Mouse (Mus musculus): ENCODE results near the gene Disp1. TPM values are rescaled to one million over a fixed set of nuclear protein-coding genes. Genes with fewer than 3 reads are reported as not detected.

The Disp1 gene
- polyA plus RNA-seq, 1 experiment from 2014 or later, result 8.2 TPM

DNA sequence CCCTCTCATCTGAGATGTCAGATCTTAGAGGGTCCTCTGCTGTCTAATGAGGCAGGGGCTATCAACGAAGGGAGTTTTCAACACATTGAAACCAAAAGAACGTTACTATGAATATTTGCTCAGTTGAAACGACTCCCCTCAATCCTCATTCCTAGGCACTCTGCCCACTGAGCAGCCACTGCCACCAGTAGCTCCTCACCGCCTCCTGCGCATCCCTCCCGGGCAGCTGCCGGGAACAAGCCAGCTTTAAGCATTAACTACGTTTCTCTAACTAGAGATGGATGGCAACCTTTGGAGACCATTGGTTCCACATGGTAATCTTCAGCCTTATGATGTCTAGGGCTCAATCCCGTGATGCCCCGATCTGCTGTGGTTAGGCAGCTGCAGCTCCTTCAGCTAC, 123.7 kb downstream of the Disp1 start:
- Histone ChIP-seq H3K9ac (no peak overlapping the region), H3K27ac (no peak overlapping the region), H3K4me3 (no peak overlapping the region), H3K4me2 (no peak overlapping the region), H3K27me3 (no peaks in the 10 kb centered on the region), H3K9me3 (replicated peaks) (no peaks in the 10 kb centered on the region), H3K36me3 (ENCODE audit: poor library complexity, severe bottlenecking) (peaks cover 9% of the 10 kb centered on the region; the same call in 1 of the 2 replicates), H3K4me1 (peaks cover 13% of the 10 kb centered on the region)
- ATAC-seq, result no peak
- WGBS, result 93% methylated on average over 10 of the region's 10 CpGs

DNA sequence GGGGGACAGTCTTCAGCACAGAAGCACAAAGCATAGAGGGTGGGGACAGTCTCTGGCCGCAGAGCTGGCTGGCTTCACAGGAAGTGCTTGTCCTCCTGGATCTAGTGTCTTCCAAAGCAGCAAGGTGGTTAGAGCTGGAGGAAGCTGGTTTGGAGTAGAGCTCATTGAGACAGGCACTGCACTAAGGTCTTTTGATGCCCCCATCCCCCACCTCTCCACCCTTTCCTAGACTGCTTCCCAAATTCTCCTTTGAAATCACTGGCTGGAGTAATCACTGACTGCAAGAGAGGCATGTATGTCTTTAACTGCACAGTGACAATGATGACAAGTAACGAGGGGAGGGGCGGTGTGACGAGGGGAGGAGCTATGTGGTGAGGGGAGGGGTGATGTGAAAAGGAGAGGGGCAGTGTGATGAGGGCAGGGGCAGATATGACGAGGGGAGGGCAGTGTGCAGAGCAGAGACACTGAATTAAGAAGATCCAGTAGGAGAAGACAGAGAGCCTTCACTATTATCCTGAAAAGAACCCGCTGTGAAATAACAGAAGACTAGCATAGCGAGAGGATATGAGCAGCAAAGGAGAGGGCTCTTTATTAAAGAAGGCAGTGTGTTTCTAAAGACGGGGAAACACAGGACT, 125.8 kb downstream of the Disp1 start:
- H3K36me3 ChIP-seq (ENCODE audit: poor library complexity, severe bottlenecking), result peaks cover 9% of the 10 kb centered on the region; the same call in 1 of the 2 replicates
- peak; percentile 59 for ATAC-seq
- H3K27me3 ChIP-seq, result no peaks in the 10 kb centered on the region
- no peak overlapping the region for H3K27ac ChIP-seq
- no peak overlapping the region for H3K4me2 ChIP-seq
- no peaks in the 10 kb centered on the region for H3K9me3 ChIP-seq (replicated peaks)
- peaks cover 13% of the 10 kb centered on the region for H3K4me1 ChIP-seq
- H3K4me3 ChIP-seq, result no peak overlapping the region
- H3K9ac ChIP-seq, result no peak overlapping the region
- WGBS, result 39% methylated on average over 8 of the region's 8 CpGs

DNA sequence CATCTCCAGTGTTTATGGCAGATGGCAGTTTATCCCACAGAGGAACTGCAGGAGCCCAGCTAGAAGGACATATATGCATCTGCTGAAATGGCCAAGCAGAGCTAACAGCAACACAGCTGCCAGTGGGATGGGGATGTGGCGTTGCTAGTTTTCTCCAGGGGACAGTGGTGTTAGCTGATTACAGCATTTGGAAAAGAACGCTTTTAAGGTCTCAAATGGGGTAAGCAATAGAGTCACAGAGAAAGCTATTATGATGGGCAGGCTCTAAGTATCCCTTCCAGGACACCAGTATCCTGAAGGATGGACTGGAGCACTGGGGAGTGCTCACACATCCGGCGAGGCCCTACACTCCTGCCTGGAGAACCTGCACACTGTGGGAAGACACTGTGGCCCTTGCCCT, 129.0 kb downstream of the Disp1 start:
- Histone ChIP-seq H3K36me3 (ENCODE audit: poor library complexity, severe bottlenecking) (peaks cover 35% of the 10 kb centered on the region), H3K4me2 (no peak overlapping the region), H3K27me3 (no peaks in the 10 kb centered on the region), H3K27ac (no peak overlapping the region), H3K9me3 (replicated peaks) (peaks cover 8% of the 10 kb centered on the region; the same call in 1 of the 2 replicates), H3K4me3 (no peak overlapping the region), H3K4me1 (peaks cover 13% of the 10 kb centered on the region), H3K9ac (no peak overlapping the region)
- WGBS, result 90% methylated on average over 4 of the region's 4 CpGs
- ATAC-seq, result no peak

GRCm38 (mm10) chr1:183091203-183091602, 130.1 kb downstream of the Disp1 start:
- WGBS, result 94% methylated on average over 7 of the region's 7 CpGs
- Histone ChIP-seq H3K4me2 (no peak overlapping the region), H3K27me3 (no peaks in the 10 kb centered on the region), H3K9me3 (replicated peaks) (peaks cover 8% of the 10 kb centered on the region; the same call in 1 of the 2 replicates), H3K9ac (no peak overlapping the region), H3K36me3 (ENCODE audit: poor library complexity, severe bottlenecking) (peaks cover 46% of the 10 kb centered on the region), H3K27ac (no peak overlapping the region), H3K4me1 (peaks cover 13% of the 10 kb centered on the region), H3K4me3 (no peak overlapping the region)
- no peak for ATAC-seq

DNA sequence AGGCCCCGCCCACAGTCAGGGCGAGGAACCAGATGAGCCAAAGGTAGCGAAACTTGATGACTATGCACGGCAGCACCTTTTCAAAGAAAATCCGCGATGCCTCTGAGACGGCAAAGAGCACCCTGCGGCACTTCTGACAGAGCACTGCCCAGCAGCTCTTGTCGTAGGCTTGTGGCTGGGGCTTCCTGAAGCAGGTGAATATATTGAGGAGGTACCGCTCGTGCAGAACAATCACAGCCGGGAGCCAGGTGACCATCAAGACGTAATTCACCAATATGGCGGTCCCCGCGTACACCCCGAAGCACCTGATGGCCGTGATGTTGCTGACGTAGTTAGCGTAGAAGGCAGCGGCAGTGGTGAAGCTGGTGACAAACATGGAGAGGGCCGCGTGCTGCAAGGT, 132.7 kb downstream of the Disp1 start:
- no peak overlapping the region for H3K4me3 ChIP-seq

DNA sequence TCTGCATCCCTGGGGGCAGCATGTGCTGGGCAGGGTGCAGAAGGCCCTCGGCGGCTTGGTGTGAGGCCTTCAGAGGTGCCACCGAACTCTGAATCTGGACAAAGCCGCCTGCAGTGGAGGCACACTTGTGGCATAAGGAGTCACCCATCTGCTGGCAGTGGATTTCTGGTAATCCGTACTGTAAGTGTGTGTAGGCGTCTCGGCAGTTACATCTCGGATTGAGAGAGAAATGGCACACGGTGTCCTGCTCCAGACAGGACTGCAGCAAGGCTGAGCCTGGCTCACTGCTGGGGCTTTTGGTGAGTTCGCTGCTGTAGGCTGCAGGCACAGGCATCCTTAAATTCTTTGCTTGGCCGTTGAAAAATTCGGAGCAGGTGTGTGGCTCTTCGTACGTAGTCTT, 134.5 kb downstream of the Disp1 start:
- no peak overlapping the region for H3K4me3 ChIP-seq
- H3K4me1 ChIP-seq, result peaks cover 14% of the 10 kb centered on the region; the same call in 1 of the 2 replicates
- H3K27ac ChIP-seq, result no peak overlapping the region
- H3K36me3 ChIP-seq (ENCODE audit: poor library complexity, severe bottlenecking), result peaks cover 53% of the 10 kb centered on the region
- no peaks in the 10 kb centered on the region for H3K27me3 ChIP-seq
- no peak overlapping the region for H3K9ac ChIP-seq
- H3K4me2 ChIP-seq, result no peak overlapping the region
- no peak for ATAC-seq
- peaks cover 8% of the 10 kb centered on the region; the same call in 1 of the 2 replicates for H3K9me3 ChIP-seq (replicated peaks)
- 96% methylated on average over 14 of the region's 14 CpGs for WGBS

More for the DNA sequence above, 132.7 kb downstream of the Disp1 start:
- no peak for ATAC-seq
- H3K9me3 ChIP-seq (replicated peaks), result peaks cover 8% of the 10 kb centered on the region; the same call in 1 of the 2 replicates
- H3K27me3 ChIP-seq, result no peaks in the 10 kb centered on the region
- no peak overlapping the region for H3K9ac ChIP-seq
- H3K4me1 ChIP-seq, result peaks cover 6% of the 10 kb centered on the region; the same call in 1 of the 2 replicates
- WGBS, result 96% methylated on average over 23 of the region's 23 CpGs
- no peak overlapping the region for H3K4me2 ChIP-seq
- peaks cover 53% of the 10 kb centered on the region for H3K36me3 ChIP-seq (ENCODE audit: poor library complexity, severe bottlenecking)
- H3K27ac ChIP-seq, result no peak overlapping the region

GRCm38 (mm10) chr1:183084085-183085050, 137.0 kb downstream of the Disp1 start:
- Histone ChIP-seq H3K27ac (no peak overlapping the region), H3K4me1 (peaks cover 17% of the 10 kb centered on the region; the same call in 1 of the 2 replicates), H3K27me3 (no peaks in the 10 kb centered on the region; the same call in 1 of the 2 replicates), H3K36me3 (ENCODE audit: poor library complexity, severe bottlenecking) (peaks cover 48% of the 10 kb centered on the region), H3K4me2 (no peak overlapping the region), H3K9ac (no peak overlapping the region), H3K4me3 (no peak overlapping the region), H3K9me3 (replicated peaks) (peaks cover 8% of the 10 kb centered on the region; the same call in 1 of the 2 replicates)
- 83% methylated on average over 8 of the region's 8 CpGs for WGBS
- 0 out of 2 replicates have a peak, but pooled peaks have one; percentile 24 for ATAC-seq

- no peak overlapping the region for H3K9ac ChIP-seq
- H3K36me3 ChIP-seq (ENCODE audit: poor library complexity, severe bottlenecking), result peaks cover 29% of the 10 kb centered on the region
- no peak overlapping the region for H3K4me2 ChIP-seq
- no peak overlapping the region for H3K27ac ChIP-seq
- H3K27me3 ChIP-seq, result no peaks in the 10 kb centered on the region; the same call in 1 of the 2 replicates
- WGBS, result 50% methylated on average over 4 of the region's 4 CpGs
- no peak for ATAC-seq
- no peaks in the 10 kb centered on the region for H3K9me3 ChIP-seq (replicated peaks)
- no peak overlapping the region for H3K4me3 ChIP-seq
- peaks cover 17% of the 10 kb centered on the region; the same call in 1 of the 2 replicates for H3K4me1 ChIP-seq
Measured at GRCm38 (mm10) chr1:183082436-183082835, 138.9 kb downstream of the Disp1 start.

DNA sequence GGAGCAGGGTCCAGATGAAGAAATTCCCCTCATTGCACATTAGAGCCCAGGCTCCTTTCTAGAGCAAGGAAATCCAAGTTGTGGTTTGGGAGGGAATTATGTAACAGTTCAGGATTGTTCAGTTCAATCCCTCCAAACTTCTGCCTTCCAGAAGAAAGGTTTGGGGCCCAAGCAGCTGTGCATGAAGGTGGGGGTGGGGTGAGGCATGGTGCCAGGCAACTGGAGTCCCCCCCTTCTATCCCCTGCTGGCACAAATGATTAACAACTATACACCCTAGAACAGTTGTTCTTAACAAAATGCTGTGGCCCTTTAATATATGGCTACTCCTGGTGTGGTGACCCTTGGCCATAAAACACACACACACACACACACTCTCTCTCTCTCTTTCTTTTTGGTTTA, 140.2 kb downstream of the Disp1 start:
- H3K27me3 ChIP-seq, result no peaks in the 10 kb centered on the region; the same call in 1 of the 2 replicates
- no peak for ATAC-seq
- peaks cover 17% of the 10 kb centered on the region; the same call in 1 of the 2 replicates for H3K4me1 ChIP-seq
- no peak overlapping the region for H3K4me3 ChIP-seq
- H3K36me3 ChIP-seq (ENCODE audit: poor library complexity, severe bottlenecking), result peaks cover 16% of the 10 kb centered on the region
- no peaks in the 10 kb centered on the region for H3K9me3 ChIP-seq (replicated peaks)
- no peak overlapping the region for H3K27ac ChIP-seq
- no peak overlapping the region for H3K9ac ChIP-seq
- no peak overlapping the region for H3K4me2 ChIP-seq

- no peaks in the 10 kb centered on the region for H3K36me3 ChIP-seq (ENCODE audit: poor library complexity, severe bottlenecking)
- no peaks in the 10 kb centered on the region for H3K27me3 ChIP-seq
- 69% methylated on average over 15 of the region's 15 CpGs for WGBS
- no peak for ATAC-seq
- H3K4me1 ChIP-seq, result peaks cover 8% of the 10 kb centered on the region; the same call in 1 of the 2 replicates
- H3K9ac ChIP-seq, result no peak overlapping the region
- no peaks in the 10 kb centered on the region for H3K9me3 ChIP-seq (replicated peaks)
- H3K27ac ChIP-seq, result peak overlapping the region; percentile 31
- no peak overlapping the region for H3K4me3 ChIP-seq
- H3K4me2 ChIP-seq, result no peak overlapping the region
Measured at GRCm38 (mm10) chr1:183075121-183075822, 146.1 kb downstream of the Disp1 start.

DNA sequence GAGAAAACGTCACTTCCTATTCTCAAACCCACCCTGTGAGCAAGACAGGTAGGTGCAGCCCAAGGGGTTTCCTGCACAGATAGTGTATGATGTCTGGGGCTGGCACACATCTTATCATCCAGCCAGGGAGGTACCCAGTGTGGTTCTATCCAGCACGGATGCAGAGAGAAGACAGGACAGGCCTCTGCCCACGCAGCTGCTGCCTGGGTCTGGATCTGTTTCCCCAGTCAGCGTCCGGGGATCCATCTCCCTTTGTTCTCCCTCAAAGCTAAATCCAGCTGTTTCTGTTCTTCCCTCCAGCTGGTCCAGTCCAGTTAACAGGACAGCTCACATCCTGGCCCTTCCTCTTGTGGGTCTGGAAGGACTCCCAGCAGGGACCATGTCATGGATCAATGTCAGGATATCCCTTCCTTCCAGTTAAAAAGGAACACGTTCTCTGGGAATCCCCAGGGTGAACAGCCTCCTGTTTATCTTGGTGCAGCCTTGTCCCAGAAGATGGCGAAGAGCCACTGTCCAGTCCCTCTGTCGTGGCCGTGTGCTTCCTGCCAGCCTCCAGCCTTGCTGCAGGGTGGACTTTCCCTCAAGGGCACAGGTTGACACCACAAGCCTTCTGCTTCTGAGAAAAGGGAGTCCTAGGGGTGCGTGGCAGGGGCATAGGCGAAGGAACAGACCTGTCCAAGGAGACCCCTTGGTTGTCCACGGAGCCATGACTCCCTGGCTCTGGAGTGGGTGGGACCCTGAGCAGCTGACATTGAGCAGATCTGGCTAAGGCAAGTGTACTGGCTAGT, 148.9 kb downstream of the Disp1 start:
- Histone ChIP-seq H3K36me3 (ENCODE audit: poor library complexity, severe bottlenecking) (no peaks in the 10 kb centered on the region), H3K27me3 (no peaks in the 10 kb centered on the region), H3K9me3 (replicated peaks) (no peaks in the 10 kb centered on the region), H3K4me3 (no peak overlapping the region), H3K4me2 (no peak overlapping the region), H3K9ac (no peak overlapping the region), H3K27ac (no peak overlapping the region), H3K4me1 (peaks cover 8% of the 10 kb centered on the region; the same call in 1 of the 2 replicates)
- ATAC-seq, result no peak
- WGBS, result 81% methylated on average over 12 of the region's 12 CpGs

Measured in forebrain, embryonic 13.5 days (tissue).